ENCODE assay signal across 9 mouse cellular contexts in the genomic region with DNA sequence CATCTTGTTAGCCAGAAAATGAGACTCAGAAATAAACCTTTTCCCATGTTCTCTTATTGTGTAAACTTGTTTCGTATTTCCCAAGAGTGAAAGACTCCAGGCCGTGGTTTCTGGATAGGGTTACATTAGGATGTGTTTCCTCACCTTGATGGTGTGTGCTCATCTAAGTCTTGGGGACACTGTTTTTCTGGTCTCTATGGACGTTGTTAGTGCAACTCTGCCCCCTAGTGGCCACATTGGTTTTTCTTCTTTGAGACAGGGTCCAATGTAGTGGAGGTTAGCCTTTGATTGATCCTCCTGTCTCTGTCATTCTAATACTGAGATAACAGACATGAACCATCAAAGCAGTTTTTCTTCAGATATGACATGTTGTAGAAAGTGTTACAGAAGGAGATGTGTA. TPM values are rescaled to one million over a fixed set of nuclear protein-coding genes. Genes with fewer than 3 reads are reported as not detected.
DNase-seq lines count a peak whose midpoint lies in the region; ATAC-seq and TF ChIP-seq lines count a peak whose summit lies in the region.
"Had no signal": no experiment of that assay in that cellular context is flagged by ENCODE, and none has a peak within 500 bp of the region (broad histone marks: within the 10 kb centered on the region; RNA-seq: fewer than 3 reads in every experiment).

No protein-coding gene starts in this region.

- TF ChIP-seq POLR2A in liver, adult 2 months (IDR thresholded peaks at IDR 0.05; ENCODE audit: extremely low read depth, insufficient read depth, low read length) = no peak

- H3K27ac ChIP-seq in forebrain, embryonic 16.5 days (ENCODE audit: low read length) = no peak overlapping the region
- H3K27ac ChIP-seq in liver, adult 2 months (replicated peaks; ENCODE audit: insufficient read depth, low read depth, low read length) = no peak overlapping the region

- no peaks in the 10 kb centered on the region for H3K4me1 ChIP-seq in forebrain, embryonic 16.5 days (replicated peaks; ENCODE audit: control insufficient read depth, insufficient read depth, low read length)
- no peaks in the 10 kb centered on the region for H3K4me1 ChIP-seq in liver, adult 2 months (ENCODE audit: control insufficient read depth, insufficient read depth, low read length)

- H3K4me3 ChIP-seq in forebrain, embryonic 16.5 days (replicated peaks; ENCODE audit: low read length) = no peak overlapping the region
- no peak overlapping the region for H3K4me3 ChIP-seq in liver, adult 2 months (ENCODE audit: insufficient read depth, low read depth, low read length)
- H3K4me3 ChIP-seq: myocyte had no signal

- H3K36me3 ChIP-seq in forebrain, embryonic 16.5 days (ENCODE audit: control insufficient read depth, insufficient read depth) = no peaks in the 10 kb centered on the region
- H3K36me3 ChIP-seq in liver, adult 2 months (ENCODE audit: control insufficient read depth, insufficient read depth, low read length) = no peaks in the 10 kb centered on the region

- H3K9ac ChIP-seq in forebrain, embryonic 16.5 days (replicated peaks; ENCODE audit: low read depth, low read length) = no peak overlapping the region
- H3K9ac ChIP-seq in liver, adult 2 months (ENCODE audit: low read depth, low read length) = no peak overlapping the region

- TF ChIP-seq CTCF in liver, adult 2 months (IDR thresholded peaks at IDR 0.05; ENCODE audit: low read depth, low read length) = 0 out of 2 replicates have a peak, but pooled peaks have one; percentile 17

- no peaks in the 10 kb centered on the region for H3K27me3 ChIP-seq in forebrain, embryonic 16.5 days (replicated peaks; ENCODE audit: control insufficient read depth, insufficient read depth, low read length)
- no peaks in the 10 kb centered on the region for H3K27me3 ChIP-seq in liver, adult 2 months (ENCODE audit: control insufficient read depth, insufficient read depth, low read length)

- H3K79me2 ChIP-seq in liver, adult 2 months (ENCODE audit: control insufficient read depth, insufficient read depth, low read length) = no peaks in the 10 kb centered on the region

- ATAC-seq in forebrain, embryonic 16.5 days = 0 out of 2 replicates have a peak, but pooled peaks have one; percentile 28
- ATAC-seq in megakaryocyte-erythroid progenitor cell, adult 5-6 weeks (replicated peaks; ENCODE audit: low FRiP score, low TSS enrichment, poor library complexity, severe bottlenecking) = no peak

- H3K9me3 ChIP-seq in forebrain, embryonic 16.5 days (ENCODE audit: control insufficient read depth, low read length) = no peaks in the 10 kb centered on the region

- WGBS in forebrain, embryonic 16.5 days = 45% methylated on average over 3 of the region's 3 CpGs
- 31% methylated on average over 3 of the region's 3 CpGs for WGBS in liver, adult 2 months

- DNase-seq in urinary bladder, postnatal 14 days (ENCODE audit: low spot score) = peak; percentile 76
- no peak for DNase-seq in urinary bladder, adult 2 months (ENCODE audit: low spot score)
- DNase-seq in brain, adult 2 months (ENCODE audit: low read depth, low spot score) = peak; percentile 76
- DNase-seq in kidney, adult 9 months = peak; percentile 71
- DNase-seq in liver, adult 2 months (ENCODE audit: extremely low read depth, low read depth, low spot score) = peak; percentile 35
- DNase-seq in right cerebral cortex, adult 18-20 months = peak; percentile 64

- no peak overlapping the region for H3K4me2 ChIP-seq in forebrain, embryonic 16.5 days (ENCODE audit: low read length)

RNA-seq across cellular contexts. Expression of a gene that starts 38.0 kb away (rescaled TPM):
- polyA plus RNA-seq in urinary bladder, adult 2 months (2012; rRNA removed) = 102 and 112 TPM in 2 replicates
- 4.7 and 9.2 TPM in 2 replicates for polyA plus RNA-seq in forebrain, embryonic 16.5 days (2015; fragmentation: Nextera tagmentation; extraction: Ambion mirVana)
- total RNA-seq in liver, adult 2 months (2014; rRNA removed) = 1.3 and 1.7 TPM in 2 replicates
- polyA plus RNA-seq in liver, adult 2 months (2012; rRNA removed) = 2.9 and 3.0 TPM in 2 replicates
- 1.1 and 2.0 TPM in 2 replicates for total RNA-seq in megakaryocyte-erythroid progenitor cell, adult 5-6 weeks (2014; fragmentation: Nextera tagmentation)
- total RNA-seq in megakaryocyte-erythroid progenitor cell, adult 5-6 weeks (2017) = 0.66 TPM in 1 of 2 replicates, not detected in the other

Comparison
In these comparisons a context has a peak if more than half of its experiments do, and no peak if none do; other contexts are left out.
1. RNA of a gene that starts 38.0 kb away (polyA plus RNA-seq): 102 to 112 TPM in urinary bladder, adult 2 months; 4.7 to 9.2 TPM in forebrain, embryonic 16.5 days and 2.9 to 3.0 TPM in liver, adult 2 months; every median in the first group is over 10 times any median in the second.